Mouse (Mus musculus): ENCODE data around the gene 3110018I06Rik.

Gene 3110018I06Rik

DNA sequence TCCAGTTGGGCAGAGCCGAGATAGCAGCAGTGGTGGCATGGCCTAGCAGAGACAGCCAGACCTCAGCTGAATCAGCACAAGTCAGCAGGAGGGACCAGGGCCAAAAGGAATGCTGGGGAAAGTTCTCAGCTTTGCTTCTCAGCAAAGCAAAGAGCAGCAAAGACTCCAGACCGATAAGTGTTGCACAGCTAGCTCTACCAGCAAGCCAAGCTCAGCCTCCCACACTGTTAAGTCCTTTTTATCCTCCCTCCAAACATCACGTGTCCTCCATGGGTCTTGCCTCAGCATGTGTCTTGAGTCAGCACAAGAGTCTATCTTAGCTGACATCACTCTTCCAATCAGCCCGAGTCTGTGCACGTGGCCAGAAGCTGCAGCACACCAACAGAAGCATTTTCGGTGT lies at the start of gene 3110018I06Rik:
3110018I06Rik (plus strand) TSS at position 262 of the 400 bp plus-strand sequence.
- DNase-seq (ENCODE audit: low read depth, low spot score), result no peak

DNA sequence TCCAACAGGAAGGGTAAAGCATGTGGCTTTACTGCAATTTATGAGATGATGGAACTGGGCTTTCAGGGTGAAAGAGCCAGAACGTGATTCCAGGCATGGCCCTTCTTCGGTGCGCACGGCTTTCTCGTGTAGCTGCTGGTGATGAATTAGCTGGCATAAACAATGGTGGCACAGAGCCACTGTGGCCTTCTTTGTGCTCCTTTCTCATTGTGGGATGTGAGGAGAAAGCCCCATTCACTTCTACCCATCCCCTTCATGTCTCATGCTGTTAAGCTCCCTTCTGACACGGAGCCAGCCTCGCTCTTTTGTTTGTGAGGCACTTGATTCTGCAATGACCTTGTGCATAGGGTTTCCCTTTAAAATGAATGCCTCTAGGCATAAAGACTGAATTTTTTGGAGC lies 43.8 kb upstream of the 3110018I06Rik start:
- no peak for DNase-seq (ENCODE audit: low read depth, low spot score)

DNA sequence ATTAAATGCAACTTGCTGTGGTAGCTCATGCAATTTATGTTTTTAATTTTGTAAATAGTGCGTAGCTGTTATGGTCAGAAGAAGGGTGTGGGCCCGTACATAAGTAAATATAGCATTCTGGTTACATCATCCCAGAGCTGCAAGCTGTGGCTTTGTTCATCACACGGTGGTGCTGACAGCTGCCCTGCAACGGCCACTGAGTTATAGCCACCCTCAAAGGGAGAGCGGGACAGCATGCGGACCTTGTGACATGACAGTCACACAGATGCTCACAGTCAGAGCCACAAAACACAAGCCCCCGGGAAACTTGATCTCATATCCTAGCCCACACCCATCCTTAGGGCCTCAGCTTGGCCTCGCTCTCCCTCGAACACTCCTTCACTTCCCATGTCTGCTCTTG lies 30.6 kb upstream of the 3110018I06Rik start:
- DNase-seq (ENCODE audit: low read depth, low spot score), result no peak

DNA sequence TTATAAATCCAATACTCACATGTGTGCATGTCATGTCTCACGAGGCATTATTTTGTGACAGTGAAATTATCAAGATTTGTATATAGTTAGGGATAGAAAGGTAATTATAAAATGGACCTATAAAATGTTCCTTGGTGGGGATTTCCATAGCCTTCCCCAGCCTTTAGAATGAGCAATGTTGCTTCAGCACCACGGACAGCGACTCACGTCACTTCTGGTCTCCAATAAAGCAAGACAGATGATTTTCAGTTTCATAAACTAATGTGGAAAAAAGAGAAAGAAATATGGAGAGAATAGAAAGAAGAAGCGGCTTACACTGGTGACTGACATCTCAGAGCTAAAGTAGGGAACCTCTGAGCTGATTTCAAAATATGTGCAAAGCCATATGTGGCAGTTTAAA lies 23.7 kb upstream of the 3110018I06Rik start:
- peak; percentile 72 for DNase-seq (ENCODE audit: low read depth, low spot score)

DNA sequence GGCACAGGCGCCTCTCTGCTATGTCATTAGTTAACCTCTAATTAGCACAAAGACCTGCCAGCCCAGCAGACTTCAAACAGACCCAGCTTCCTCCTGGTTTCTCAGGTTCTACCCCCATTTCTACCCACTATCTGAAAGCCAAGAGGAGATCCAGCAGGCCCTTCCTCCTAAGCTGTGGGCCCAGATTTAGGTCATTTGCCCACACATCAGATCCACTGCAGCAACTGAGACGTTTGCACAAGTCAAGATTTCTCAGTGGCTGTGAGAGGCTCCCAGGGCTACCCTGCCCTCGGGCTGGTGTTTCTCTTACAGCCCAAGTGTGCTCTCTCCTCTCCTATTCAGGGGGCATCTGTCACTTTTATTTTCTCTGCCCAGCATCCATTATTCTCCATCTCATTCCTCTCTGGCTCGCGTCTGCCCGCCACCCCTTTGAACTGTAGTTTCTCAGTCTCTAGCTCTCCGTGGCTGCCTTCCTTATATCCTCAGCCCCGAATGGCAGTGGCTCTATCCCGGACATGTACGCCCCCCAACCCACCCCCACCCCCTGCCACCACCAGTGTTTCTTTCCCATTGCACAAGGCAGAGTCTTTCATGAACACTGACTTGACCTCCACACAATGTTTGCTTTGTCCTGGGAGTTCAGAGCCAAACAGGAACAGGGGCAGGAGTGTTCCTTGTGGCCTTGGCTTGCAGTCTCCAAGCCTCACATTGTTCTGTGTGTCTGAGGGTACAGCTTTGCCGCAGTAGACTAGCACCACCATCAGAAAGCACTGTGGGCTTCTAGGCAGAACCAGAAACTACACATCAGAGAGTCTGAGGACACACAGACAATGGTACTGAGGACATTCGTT lies 11.8 kb upstream of the 3110018I06Rik start:
- no peak for DNase-seq (ENCODE audit: low read depth, low spot score)

DNA sequence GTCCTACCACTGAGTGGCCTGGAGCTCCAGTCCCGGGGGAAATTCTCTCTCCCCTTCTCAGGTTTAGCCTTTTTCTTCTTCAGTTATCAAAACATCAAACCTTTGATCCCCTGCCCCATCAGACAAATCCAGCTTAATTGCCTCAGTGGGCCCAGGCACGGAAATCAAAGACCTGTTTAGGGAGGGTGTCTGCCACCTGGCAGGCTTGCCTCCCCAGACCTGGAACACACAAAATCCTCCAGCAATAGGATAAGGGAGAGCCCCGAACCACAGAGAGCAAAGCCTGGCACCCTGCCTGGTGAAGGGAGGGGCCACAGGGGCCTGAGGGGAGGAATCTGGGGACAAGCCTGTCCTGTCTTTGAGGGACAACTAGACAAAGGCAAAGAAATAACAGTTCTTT lies 9.1 kb upstream of the 3110018I06Rik start:
- DNase-seq (ENCODE audit: low read depth, low spot score), result no peak

DNA sequence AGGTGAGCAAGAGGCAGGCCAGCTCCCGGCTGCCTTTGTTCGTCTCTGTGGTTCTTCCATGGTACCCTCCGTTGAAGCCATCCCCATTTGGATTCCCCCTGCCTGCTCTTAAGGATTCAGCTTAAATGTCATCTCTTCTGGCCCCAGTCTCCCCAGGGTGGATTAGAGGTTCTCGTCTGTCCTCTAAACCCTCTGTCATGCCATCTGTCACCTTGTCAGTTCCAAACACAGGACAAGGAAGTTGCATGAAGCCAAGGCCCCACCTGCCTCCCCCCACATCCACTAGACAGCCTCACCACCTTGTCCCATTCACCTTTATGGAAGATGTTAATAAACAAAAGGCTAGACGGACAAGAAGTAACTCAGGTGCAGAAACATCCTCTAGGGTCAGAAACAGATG lies 5.4 kb upstream of the 3110018I06Rik start:
- DNase-seq (ENCODE audit: low read depth, low spot score), result no peak

DNA sequence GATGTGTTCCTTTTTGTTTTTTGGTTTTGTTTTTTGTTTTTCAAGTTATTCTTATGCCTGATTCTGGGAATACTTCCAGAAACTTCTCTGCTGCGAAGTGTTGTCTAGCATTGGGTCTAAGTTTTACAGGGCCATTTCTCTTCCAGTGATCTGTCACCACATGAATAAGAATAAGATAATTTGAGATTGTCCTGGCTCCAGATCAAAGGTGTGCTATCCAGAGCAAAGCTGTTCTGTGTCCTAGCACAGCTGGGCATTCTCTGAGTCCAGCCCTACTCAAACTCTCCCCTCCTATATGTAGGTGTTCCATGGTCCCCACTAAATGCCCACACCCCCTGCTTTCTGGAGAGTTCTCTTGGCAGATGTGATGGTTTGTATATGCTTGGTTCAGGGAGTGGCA lies 2.9 kb downstream of the 3110018I06Rik start:
- no peak for DNase-seq (ENCODE audit: low read depth, low spot score)

DNA sequence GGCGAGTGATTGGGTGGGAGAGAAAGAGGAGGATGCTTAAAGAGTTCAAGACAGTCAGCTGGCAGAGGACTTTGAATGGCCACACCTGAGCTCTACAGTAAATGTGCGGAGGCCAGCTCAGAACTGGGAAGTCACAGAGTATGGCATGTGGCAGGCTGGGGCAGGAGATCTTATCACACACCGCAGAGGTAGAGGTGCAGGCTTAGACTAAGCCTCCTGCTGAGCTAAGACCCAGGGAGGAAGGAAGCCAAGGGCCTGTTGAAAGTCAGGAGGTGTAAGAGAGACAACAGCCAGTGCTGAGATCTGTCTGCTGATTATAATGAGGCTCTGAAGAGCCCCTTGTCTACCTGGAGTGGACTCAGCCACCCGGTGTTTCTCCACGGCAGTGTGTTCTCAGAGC lies 8.5 kb downstream of the 3110018I06Rik start:
- DNase-seq (ENCODE audit: low read depth, low spot score), result peak; percentile 64

DNA sequence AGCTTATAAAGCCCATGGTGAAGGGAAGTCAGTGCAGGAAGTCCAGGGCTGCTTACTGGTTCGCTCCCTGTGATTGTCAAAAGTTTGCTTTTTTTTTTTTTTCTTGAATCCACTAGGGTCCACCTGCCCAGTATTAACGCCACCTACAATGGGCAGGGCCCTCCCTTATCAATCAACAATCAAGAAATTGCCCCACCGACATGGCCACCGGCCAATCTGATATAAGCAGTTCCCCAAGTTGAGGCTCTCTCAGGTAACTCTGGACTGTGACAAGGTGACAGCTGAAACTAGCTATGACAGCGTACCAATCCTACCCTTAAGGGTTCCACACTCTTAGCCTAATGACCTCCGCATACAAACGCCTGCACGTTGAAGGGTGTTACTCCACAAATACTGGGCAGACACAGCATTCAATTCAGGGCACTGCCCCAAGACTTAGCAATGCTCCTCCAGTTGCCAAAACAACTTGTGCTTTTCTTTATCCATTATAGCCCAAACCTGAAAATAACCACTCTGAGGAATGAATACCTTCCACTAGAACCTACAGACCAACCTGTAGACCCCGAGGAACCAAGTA lies 21.3 kb downstream of the 3110018I06Rik start:
- DNase-seq (ENCODE audit: low read depth, low spot score), result no peak

DNA sequence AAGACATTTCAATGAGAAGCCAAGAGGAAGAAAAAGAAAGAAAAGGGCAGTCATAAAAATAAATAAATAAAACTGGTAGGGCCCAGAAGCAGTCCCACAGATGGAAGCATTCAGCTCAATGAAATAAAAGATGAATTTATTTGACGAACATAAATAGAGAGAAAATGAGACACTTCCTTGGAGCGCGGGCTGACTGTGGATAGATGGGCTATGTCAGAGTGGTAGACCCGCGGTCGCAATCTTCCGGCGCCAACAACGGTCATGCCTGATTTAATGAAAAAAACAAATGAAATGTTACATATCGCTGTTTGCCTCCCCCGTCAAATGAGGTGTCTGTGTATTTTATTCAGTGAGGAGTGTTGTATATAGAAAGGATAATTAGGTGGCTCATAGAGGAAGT lies 22.7 kb downstream of the 3110018I06Rik start:
- DNase-seq (ENCODE audit: low read depth, low spot score), result no peak

DNA sequence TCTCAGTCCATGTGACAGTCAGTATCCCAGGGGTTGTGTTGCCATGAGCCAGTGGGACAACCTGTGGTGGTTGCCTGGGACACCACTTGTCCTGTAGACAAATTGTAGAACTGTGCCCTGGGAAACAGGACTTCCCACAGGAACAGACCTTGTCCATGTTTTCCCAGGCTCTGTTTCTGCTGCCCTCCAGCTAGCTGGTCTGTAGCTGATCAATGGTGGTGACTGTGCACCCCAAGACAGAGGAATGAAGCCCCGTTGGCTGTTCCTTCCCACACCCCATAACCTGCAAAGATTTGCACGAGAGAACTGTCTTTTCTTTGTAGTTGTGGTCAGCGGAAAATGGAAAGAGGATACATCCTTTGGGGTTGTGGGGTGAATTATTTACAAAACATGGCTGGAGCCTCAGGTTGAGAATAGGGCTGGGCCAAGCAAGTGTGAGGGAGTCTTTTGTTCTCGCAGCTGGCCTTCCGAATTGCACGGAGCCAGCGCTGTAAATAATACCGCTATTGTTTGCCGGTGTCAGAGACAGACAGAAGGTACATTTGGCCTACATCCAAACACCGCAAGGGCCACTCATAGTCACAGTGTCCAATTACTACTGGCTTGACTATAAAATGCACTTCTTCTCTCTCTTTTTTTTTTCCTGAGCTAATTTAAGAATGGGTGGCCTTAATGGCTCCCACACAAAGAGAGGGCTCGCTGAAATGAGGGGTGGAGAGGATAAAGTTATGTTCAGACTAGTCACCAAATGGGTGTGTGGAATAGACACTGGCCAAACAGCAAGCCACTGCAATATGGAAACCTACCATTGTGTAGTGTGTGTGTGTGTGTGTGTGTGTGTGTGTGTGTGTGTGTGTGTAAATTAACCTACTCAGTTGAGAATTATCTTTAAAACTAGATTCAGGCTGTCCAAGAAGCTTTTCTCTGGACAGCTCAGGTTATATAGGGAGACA lies 28.1 kb downstream of the 3110018I06Rik start:
- DNase-seq (ENCODE audit: low read depth, low spot score), result no peak

DNA sequence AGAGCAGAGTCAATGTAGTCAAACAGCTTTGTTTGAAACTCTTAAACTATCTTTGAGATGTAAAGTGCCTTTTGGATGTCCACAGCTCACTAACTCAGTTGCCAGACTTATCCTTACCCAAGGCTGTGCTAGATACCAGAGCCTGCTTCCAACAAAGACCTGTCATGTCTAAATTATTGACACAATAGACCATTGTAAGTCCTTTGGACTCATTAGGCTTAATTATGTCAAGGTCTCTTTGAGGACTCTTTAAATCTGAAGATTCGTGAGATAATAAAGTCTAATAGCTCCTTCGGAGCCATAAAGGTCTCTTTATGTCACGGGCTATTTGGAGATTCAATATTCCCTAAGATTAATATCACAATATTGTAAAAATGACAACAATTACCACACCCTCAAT lies 32.5 kb downstream of the 3110018I06Rik start:
- no peak for DNase-seq (ENCODE audit: low read depth, low spot score)

DNA sequence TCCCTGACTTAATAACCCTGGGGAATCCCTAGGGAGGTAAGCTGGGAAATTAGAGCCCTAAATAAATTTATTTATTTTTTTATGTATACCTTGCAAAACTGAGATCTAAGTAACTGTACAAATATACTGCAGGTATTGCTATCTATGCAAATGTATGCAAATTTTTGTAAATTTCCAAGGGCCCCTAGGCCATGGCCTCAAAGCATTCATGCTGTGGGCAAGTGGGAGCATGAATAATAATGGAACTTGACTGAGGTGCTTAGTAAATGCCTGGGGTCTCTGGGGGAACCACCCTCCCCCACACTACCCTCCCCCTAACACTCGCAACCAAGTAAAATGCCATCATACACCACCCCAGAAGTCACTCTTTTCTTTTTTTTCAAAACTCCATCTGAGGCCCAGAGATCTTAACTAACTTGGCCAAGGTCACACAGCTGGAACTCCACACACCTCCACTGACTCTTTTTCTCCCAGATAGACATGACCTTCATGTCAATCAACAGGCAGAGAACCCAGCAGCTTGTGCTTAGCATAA lies 40.0 kb downstream of the 3110018I06Rik start:
- no peak for DNase-seq (ENCODE audit: low read depth, low spot score)

DNA sequence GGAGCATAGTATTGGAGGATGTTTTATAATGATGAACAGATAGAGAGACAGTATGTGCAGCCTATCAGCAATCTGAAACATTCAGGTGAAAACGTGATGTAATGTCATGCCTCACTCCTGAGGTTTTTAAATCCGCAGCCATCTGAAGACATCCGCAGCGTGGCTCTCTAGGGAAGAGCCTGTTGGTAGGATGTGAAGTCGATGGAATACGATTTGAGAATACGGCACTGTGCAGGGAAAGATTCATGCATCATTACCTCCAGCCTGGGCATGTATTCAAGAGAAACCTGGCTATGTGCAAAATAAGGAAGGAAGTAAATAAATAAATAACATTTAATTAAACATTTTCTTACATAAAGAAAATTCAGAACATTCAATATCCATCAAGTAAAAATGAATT lies 44.4 kb downstream of the 3110018I06Rik start:
- no peak for DNase-seq (ENCODE audit: low read depth, low spot score)
